Mouse (Mus musculus): ENCODE measurements around the gene Jmjd1c. TPM values are rescaled to one million over a fixed set of nuclear protein-coding genes. Genes with fewer than 3 reads are reported as not detected.

Gene Jmjd1c
- total RNA-seq, 2 experiments from 2014 or later: 85.6 to 90.5 TPM

- peak; percentile 69 to 70 for DNase-seq (ENCODE audit: low spot score in 2 of 2)
- intact Hi-C loops (cut with DNase I): loop anchor here (2.0 kb wide), 1 partner anchor 46 kb away; no protein-coding TSS in a partner anchor
Measured at GRCm38 (mm10) chr10:67264852-67265251, 168.9 kb downstream of the Jmjd1c start.

- intact Hi-C loops (cut with DNase I): no loop called here
- no peak for DNase-seq (ENCODE audit: low spot score in 2 of 2)
Measured at GRCm38 (mm10) chr10:67275916-67276315, 180.0 kb downstream of the Jmjd1c start.

DNA sequence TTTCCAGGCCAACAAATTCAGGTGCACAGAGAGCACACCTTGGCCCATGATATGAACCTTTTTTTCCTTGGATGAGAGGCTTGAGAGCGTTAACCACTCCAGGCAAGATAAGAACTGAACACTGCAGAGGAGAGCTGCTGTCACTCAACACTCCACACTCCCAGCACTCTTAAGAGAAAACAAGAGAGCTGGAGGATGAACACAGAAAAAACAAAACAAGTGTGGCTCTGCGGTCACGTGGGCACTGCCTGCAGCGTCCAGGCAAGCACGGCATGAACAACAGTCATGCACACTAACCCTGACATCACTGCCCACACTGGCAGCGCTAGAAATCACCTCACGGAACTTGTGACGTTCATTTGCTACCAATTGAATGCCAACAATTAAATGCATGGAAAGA, 185.9 kb downstream of the Jmjd1c start:
- no peak for DNase-seq (ENCODE audit: low spot score in 2 of 2)
- intact Hi-C loops (cut with DNase I): no loop called here

- intact Hi-C loops (cut with DNase I): no loop called here
Measured at GRCm38 (mm10) chr10:67282531-67282930, 186.6 kb downstream of the Jmjd1c start.

GRCm38 (mm10) chr10:67283516-67283915, 187.6 kb downstream of the Jmjd1c start:
- intact Hi-C loops (cut with DNase I): no loop called here
- no peak for DNase-seq (ENCODE audit: low spot score in 2 of 2)

More at GRCm38 (mm10) chr10:67282531-67282930, 186.6 kb downstream of the Jmjd1c start:
- no peak for DNase-seq (ENCODE audit: low spot score in 2 of 2)

DNA sequence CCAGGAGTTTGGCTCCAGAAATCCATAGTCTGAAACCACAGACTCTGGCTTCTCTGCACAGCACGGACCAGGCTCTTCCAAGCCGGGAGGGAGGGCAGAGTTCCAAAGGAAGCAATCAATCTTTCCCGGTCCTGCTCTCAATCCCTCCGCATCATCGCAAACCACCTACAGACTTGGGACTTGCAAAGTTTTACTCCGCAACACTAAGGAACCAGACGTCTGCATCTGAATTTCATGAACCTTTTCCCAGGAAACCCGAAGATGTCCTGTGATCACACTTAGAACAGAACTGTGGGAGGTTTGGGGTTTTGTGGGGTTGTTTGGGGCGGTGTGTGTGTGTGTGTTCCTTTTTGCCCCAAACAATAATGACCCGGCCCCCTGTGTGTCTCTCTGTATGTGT, 188.4 kb downstream of the Jmjd1c start:
- DNase-seq (ENCODE audit: low spot score in 2 of 2): peak in 1 of 2 experiments; percentile 24
- intact Hi-C loops (cut with DNase I): no loop called here

DNA sequence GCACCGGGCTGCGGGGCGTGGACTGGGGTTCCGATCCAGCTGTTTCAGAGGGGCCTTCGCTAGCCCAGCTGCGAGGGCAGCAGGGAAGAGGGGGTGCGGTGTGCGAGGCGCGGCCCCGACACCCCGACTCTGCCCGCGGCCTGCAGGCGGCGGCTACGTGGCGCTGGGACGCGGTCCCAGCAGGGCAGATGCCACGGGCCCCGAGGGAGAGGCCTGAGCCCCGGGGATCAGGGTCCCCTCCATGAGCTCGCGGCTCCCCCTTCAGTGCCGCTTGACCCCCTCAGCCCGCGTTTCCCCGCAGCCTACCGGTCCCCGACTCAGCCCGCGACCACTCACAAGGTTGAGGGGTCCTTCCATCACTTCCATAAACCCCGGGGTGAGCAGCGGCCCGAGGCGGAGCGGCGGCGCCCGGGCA, 188.8 kb downstream of the Jmjd1c start:
- DNase-seq (ENCODE audit: low spot score in 2 of 2): peak in 1 of 2 experiments; percentile 15
- intact Hi-C loops (cut with DNase I): no loop called here

DNA sequence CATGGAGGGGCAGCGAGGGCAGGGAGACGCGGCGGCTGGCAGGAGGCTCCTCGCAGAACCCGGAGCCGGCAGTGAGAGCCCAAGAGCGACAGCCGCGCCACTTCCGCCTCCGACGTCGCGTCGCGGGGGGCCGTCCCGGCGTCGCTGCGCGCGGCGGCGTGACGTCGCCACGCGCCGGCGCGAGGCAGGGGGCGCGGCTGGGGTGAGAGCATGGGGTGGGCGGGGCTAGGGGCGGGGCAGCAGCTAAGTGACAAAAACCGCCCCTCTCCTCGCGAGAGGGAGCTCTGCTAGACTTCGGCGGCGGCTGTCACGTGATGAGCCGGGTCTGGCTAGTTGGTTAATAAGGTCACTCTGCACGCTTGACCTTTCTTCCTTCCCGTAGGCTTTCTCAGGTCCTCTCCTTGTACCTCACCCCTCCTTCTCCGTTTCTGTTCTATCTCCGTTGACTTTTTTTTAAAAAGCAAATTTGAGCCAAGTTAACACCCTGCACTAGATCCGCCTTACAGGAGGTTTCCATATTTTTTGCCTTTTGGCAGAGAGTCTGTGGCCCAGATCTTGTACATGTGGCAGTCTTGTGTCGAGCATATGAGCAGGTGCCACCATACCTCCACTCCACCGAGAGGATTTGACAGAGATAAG, 189.4 kb downstream of the Jmjd1c start, which contains the start of gene Nrbf2:
TSS of gene Nrbf2 (minus strand) at position 130 of the 639 bp plus-strand sequence.
- DNase-seq (ENCODE audit: low spot score in 2 of 2): peak; percentile 83 to 86
- intact Hi-C loops (cut with DNase I): no loop called here

DNA sequence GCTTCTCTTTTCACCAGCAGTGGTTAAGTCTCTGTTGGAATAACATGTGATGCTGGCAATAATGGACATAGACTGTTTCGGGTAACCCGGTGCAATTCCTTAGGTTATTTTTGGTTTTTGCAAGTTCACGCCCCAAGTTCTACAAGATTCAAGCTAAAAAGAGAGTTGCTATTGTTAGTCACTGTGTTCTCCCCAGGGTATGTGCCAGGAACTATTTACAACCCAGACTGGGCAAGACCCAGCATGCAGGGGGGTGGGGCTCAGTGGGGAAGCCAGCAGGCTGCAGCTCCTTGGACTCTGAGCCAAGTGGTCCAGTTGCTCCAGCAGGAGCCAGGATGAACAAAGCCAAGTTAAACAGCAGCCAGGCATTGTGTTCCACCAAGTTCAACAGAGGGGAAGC, 192.0 kb downstream of the Jmjd1c start:
- intact Hi-C loops (cut with DNase I): no loop called here

GRCm38 (mm10) chr10:67290622-67291021, 194.7 kb downstream of the Jmjd1c start:
- intact Hi-C loops (cut with DNase I): no loop called here

More for the DNA sequence above, 192.0 kb downstream of the Jmjd1c start:
- DNase-seq (ENCODE audit: low spot score in 2 of 2): peak; percentile 68 to 83

GRCm38 (mm10) chr10:67291087-67291486, 195.2 kb downstream of the Jmjd1c start:
- DNase-seq (ENCODE audit: low spot score in 2 of 2): no peak
- intact Hi-C loops (cut with DNase I): no loop called here

More at GRCm38 (mm10) chr10:67290622-67291021, 194.7 kb downstream of the Jmjd1c start:
- DNase-seq (ENCODE audit: low spot score in 2 of 2): no peak

DNA sequence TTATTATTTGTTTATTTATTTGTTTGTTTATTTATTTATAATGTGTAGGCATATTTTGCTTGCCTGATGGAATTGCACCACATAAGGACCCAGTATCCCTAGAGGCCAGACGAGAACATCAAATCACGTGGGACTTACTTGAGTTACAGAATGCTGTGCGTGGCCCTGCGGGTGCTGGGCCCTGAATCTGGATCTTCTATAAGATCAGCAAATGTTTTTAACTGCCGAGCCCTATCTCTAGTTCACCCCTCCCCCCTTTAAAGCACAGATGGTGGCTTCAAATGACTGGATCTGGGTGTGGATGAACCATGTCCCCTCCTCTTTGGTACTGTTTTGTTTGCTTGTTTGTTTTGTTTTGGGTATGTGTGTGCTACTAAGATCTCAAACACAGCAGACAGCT, 199.4 kb downstream of the Jmjd1c start:
- no peak for DNase-seq (ENCODE audit: low spot score in 2 of 2)
- intact Hi-C loops (cut with DNase I): no loop called here

- DNase-seq (ENCODE audit: low spot score in 2 of 2): no peak
- intact Hi-C loops (cut with DNase I): no loop called here
Measured at GRCm38 (mm10) chr10:67295938-67296466, 200.1 kb downstream of the Jmjd1c start.

GRCm38 (mm10) chr10:67296482-67297152, 200.7 kb downstream of the Jmjd1c start:
- DNase-seq (ENCODE audit: low spot score in 2 of 2): no peak
- intact Hi-C loops (cut with DNase I): no loop called here

GRCm38 (mm10) chr10:67297175-67297855, 201.4 kb downstream of the Jmjd1c start:
- intact Hi-C loops (cut with DNase I): no loop called here
- DNase-seq (ENCODE audit: low spot score in 2 of 2): no peak

- no peak for DNase-seq (ENCODE audit: low spot score in 2 of 2)
- intact Hi-C loops (cut with DNase I): no loop called here
Measured at GRCm38 (mm10) chr10:67298856-67299255, 202.9 kb downstream of the Jmjd1c start.

- DNase-seq (ENCODE audit: low spot score in 2 of 2): no peak
- intact Hi-C loops (cut with DNase I): no loop called here
Measured at GRCm38 (mm10) chr10:67299285-67299684, 203.4 kb downstream of the Jmjd1c start.

DNA sequence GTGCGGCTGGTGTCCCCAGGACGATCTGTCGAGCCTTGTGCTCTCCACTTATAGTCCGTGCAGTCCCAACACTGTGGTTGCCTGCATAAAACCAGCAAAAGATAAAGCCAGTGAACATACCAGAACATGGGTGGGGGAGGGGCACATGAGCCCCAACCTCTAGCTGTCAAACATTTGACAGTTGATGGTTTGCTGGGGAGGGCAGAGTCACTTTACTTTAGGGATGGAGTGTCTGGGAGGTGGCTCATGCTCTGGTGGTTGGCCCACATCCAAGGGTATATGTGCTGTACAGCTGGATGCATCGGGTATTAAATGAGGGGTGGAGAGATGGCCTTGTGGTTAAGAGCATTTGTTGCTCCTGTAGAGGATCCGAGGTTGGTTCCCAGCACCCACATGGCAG, 205.1 kb downstream of the Jmjd1c start:
- intact Hi-C loops (cut with DNase I): no loop called here

DNA sequence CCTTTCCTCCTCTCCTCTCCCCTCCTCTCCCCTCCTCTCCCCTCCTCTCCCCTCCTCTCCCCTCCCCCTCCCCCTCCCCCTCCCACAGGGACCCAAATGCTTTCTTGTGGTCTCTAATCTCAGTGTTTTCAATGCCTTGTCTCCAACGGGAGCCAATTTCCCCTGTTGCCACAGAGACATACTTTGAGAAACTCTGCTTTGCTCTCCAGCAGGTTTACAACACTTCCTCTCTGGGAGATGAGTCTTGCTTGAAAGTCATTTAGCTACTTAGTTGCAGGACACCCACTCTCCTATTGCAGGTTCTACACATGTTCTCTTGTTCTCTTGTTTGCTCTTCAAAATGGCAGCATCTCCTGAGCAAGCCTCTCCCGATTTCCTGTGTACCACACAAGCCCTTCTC, 206.4 kb downstream of the Jmjd1c start:
- intact Hi-C loops (cut with DNase I): no loop called here
- no peak for DNase-seq (ENCODE audit: low spot score in 2 of 2)

More for the DNA sequence above, 205.1 kb downstream of the Jmjd1c start:
- DNase-seq (ENCODE audit: low spot score in 2 of 2): no peak
